Mouse (Mus musculus): ENCODE measurements at regions not wholly inside any gene's neighbourhood (a gene's known extent, or its start where the extent isn't known, plus 50 kb on each side); places are given as distances from the start of the nearest gene placed in this dataset.

DNA sequence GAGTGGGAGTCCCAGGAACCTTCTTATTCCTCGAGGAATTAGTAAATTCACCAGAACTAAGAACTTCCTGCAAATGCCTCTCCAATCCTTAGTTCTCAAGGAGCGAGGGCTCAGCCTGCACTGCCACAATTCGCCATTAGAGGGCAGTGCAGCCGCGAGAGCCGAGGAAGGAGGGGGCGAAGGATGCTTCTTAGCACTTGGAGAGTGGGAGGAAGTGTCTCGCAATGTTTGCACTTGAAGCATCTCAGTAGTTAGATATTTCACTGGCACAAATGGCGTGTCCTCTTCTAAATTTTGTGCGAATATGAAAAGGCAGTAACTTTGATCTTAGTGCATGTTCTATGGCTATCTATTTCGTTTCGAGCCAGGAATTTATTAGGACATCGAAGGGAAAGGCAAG is 59.0 kb upstream of the Slc30a5 start:
- TF ChIP-seq POLR2A (IDR thresholded peaks at IDR 0.05; ENCODE audit: low read depth, low read length), result no peak
- peak; percentile 97 for TF ChIP-seq CTCF (IDR thresholded peaks at IDR 0.05; ENCODE audit: extremely low read depth, insufficient read depth, insufficient read length, insufficient replicate concordance)
- Histone ChIP-seq H3K27me3 (ENCODE audit: control insufficient read depth, insufficient read depth, low read length) (no peaks in the 10 kb centered on the region), H3K36me3 (ENCODE audit: control insufficient read depth, insufficient read depth, low read length) (no peaks in the 10 kb centered on the region), H3K4me1 (ENCODE audit: control insufficient read depth, insufficient read depth, insufficient read length) (no peaks in the 10 kb centered on the region), H3K4me3 (ENCODE audit: extremely low read depth, insufficient read depth, insufficient read length) (no peak overlapping the region), H3K27ac (ENCODE audit: insufficient read depth, low read length) (no peak overlapping the region)
- DNase-seq (ENCODE audit: low read depth in 1 of 2, low spot score in 2 of 2), result peak in 1 of 2 experiments; percentile 40
- WGBS, result 32% methylated on average over 13 of the region's 13 CpGs

DNA sequence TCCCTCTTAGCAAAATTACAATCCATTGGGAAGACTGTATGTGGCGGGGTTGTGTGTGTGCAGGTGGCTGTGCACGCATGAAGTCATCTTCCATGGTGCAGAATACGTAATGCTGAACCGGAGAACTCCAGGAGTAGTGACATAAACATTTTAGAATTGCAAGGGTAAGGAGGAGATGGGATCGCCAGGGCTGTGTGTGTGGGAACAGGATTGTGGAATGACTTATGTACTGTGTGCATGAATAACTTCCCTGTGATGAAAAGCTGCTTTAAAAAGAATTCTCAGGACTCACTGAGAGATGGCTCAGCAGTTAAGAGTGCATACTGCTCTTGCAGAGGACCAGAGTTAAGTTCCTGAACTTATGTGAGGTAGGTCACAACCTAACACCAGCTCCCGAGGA is 57.2 kb upstream of the Slc30a5 start:
- TF ChIP-seq POLR2A (IDR thresholded peaks at IDR 0.05; ENCODE audit: low read depth, low read length), result no peak
- no peak for TF ChIP-seq CTCF (IDR thresholded peaks at IDR 0.05; ENCODE audit: extremely low read depth, insufficient read depth, insufficient read length, insufficient replicate concordance)
- no peak overlapping the region for H3K4me3 ChIP-seq (ENCODE audit: extremely low read depth, insufficient read depth, insufficient read length)
- WGBS, result 90% methylated on average over 6 of the region's 6 CpGs
- H3K36me3 ChIP-seq (ENCODE audit: control insufficient read depth, insufficient read depth, low read length), result no peaks in the 10 kb centered on the region
- no peaks in the 10 kb centered on the region for H3K4me1 ChIP-seq (ENCODE audit: control insufficient read depth, insufficient read depth, insufficient read length)
- no peak overlapping the region for H3K27ac ChIP-seq (ENCODE audit: insufficient read depth, low read length)
- DNase-seq (ENCODE audit: low read depth in 1 of 2, low spot score in 2 of 2), result no peak
- H3K27me3 ChIP-seq (ENCODE audit: control insufficient read depth, insufficient read depth, low read length), result no peaks in the 10 kb centered on the region

DNA sequence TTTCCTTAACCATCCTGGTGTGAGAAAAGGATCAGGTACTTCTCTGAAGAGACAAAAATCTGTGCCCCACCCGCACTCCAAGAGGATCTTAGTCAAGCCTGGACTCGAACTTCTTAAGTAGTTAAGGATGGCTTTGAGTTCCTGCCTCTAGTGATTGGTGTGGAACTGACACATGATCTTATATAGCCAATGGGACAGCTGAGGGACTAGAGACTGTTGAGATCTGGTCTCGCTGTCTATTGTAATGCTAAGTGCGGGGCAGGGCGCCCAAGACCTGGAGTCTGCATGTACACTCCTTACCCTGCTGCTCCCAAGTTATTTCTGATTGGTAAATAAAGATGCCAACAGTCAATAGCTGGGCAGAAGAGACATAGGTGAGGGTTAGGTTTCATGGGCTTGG is 55.3 kb upstream of the Slc30a5 start:
- no peaks in the 10 kb centered on the region for H3K27me3 ChIP-seq (ENCODE audit: control insufficient read depth, insufficient read depth, low read length)
- H3K27ac ChIP-seq (ENCODE audit: insufficient read depth, low read length), result no peak overlapping the region
- no peak for TF ChIP-seq CTCF (IDR thresholded peaks at IDR 0.05; ENCODE audit: extremely low read depth, insufficient read depth, insufficient read length, insufficient replicate concordance)
- no peak for TF ChIP-seq POLR2A (IDR thresholded peaks at IDR 0.05; ENCODE audit: low read depth, low read length)
- H3K36me3 ChIP-seq (ENCODE audit: control insufficient read depth, insufficient read depth, low read length), result no peaks in the 10 kb centered on the region
- no peak for DNase-seq (ENCODE audit: low read depth in 1 of 2, low spot score in 2 of 2)
- 94% methylated on average over 5 of the region's 5 CpGs for WGBS
- H3K4me3 ChIP-seq (ENCODE audit: extremely low read depth, insufficient read depth, insufficient read length), result no peak overlapping the region
- H3K4me1 ChIP-seq (ENCODE audit: control insufficient read depth, insufficient read depth, insufficient read length), result no peaks in the 10 kb centered on the region

DNA sequence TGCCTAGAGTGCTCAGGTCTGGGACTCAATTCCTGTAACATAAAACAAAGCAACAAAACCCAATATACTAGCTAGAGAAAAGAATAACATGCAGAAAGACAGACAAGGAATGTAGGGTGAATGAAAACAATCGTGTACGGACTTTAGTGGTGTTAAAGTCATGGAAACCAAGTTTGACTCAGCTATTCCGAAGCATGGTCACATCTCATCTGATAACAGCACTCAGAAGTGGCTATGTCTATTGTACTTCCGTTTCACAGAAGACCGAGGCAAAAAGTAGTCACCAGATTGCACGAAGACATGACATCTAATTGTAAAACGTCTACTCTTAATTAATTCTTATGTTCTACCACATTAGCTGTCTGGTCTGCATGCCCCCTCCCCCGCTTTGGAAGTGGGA is 50.5 kb upstream of the Slc30a5 start:
- H3K4me1 ChIP-seq (ENCODE audit: control insufficient read depth, insufficient read depth, insufficient read length), result no peaks in the 10 kb centered on the region
- whole genome bisulfite sequencing, result 90% methylated on average over 8 of the region's 8 CpGs
- DNase-seq (ENCODE audit: low read depth in 1 of 2, low spot score in 2 of 2), result no peak
- no peaks in the 10 kb centered on the region for H3K36me3 ChIP-seq (ENCODE audit: control insufficient read depth, insufficient read depth, low read length)
- H3K4me3 ChIP-seq (ENCODE audit: extremely low read depth, insufficient read depth, insufficient read length), result no peak overlapping the region
- TF ChIP-seq CTCF (IDR thresholded peaks at IDR 0.05; ENCODE audit: extremely low read depth, insufficient read depth, insufficient read length, insufficient replicate concordance) (no peak), POLR2A (IDR thresholded peaks at IDR 0.05; ENCODE audit: low read depth, low read length) (no peak)
- H3K27ac ChIP-seq (ENCODE audit: insufficient read depth, low read length), result no peak overlapping the region
- H3K27me3 ChIP-seq (ENCODE audit: control insufficient read depth, insufficient read depth, low read length), result no peaks in the 10 kb centered on the region

Data from spleen, adult 2 months (tissue).